Comparison of ENCODE assay signal across 9 mouse cellular contexts in genomic region chr13:35968131-35968718, GRCm38 (mm10). TPM values are rescaled to one million over a fixed set of nuclear protein-coding genes. Genes with fewer than 3 reads are reported as not detected.
A peak's percentile ranks its signal among the peaks of the same experiment; 100 is the strongest.
DNase-seq lines count a peak whose midpoint lies in the region; ATAC-seq lines count a peak whose summit lies in the region.
"Had no signal": no experiment of that assay in that cellular context is flagged by ENCODE, and none has a peak within 500 bp of the region (broad histone marks: within the 10 kb centered on the region; RNA-seq: fewer than 3 reads in every experiment).

No protein-coding gene starts in this region.

- 0 out of 2 replicates have a peak, but pooled peaks cover 3% of the 10 kb centered on the region for H3K27me3 ChIP-seq in heart, embryonic 15.5 days
- H3K27me3 ChIP-seq in limb, embryonic 12.5 days, result peaks cover 33% of the 10 kb centered on the region
- H3K27me3 ChIP-seq in neural tube, embryonic 15.5 days (replicated peaks), result peaks cover 36% of the 10 kb centered on the region

- H3K4me1 ChIP-seq in heart, embryonic 15.5 days (replicated peaks), result peaks cover 19% of the 10 kb centered on the region
- peaks cover 13% of the 10 kb centered on the region for H3K4me1 ChIP-seq in limb, embryonic 12.5 days (replicated peaks)
- peaks cover 21% of the 10 kb centered on the region for H3K4me1 ChIP-seq in neural tube, embryonic 15.5 days

- H3K9ac ChIP-seq in heart, embryonic 15.5 days, result peak overlapping the region; percentile 65
- peak overlapping the region; percentile 67 for H3K9ac ChIP-seq in limb, embryonic 12.5 days (replicated peaks)
- H3K9ac ChIP-seq in neural tube, embryonic 15.5 days (replicated peaks), result peak overlapping the region; percentile 38

- H3K4me2 ChIP-seq in heart, embryonic 15.5 days, result peak overlapping the region; percentile 99
- H3K4me2 ChIP-seq in limb, embryonic 12.5 days, result peak overlapping the region; percentile 96
- peak overlapping the region; percentile 100 for H3K4me2 ChIP-seq in neural tube, embryonic 15.5 days

- ATAC-seq in frontal cortex, adult (ENCODE audit: low TSS enrichment), result peak; percentile 58
- ATAC-seq in heart, embryonic 15.5 days (replicated peaks; ENCODE audit: insufficient number of reproducible peaks, insufficient read depth, low FRiP score, low read depth), result peak; percentile 42; the same call in 1 of the 2 replicates
- ATAC-seq in limb, embryonic 12.5 days (ENCODE audit: insufficient number of reproducible peaks, insufficient read depth, low FRiP score, low TSS enrichment, low read depth), result peak; percentile 39; the same call in 1 of the 2 replicates
- ATAC-seq in neural tube, embryonic 15.5 days (ENCODE audit: low FRiP score), result peak; percentile 48

- WGBS in heart, embryonic 15.5 days, result under 1% methylated on average over 38 of the region's 38 CpGs
- WGBS in limb, embryonic 12.5 days, result under 1% methylated on average over 38 of the region's 38 CpGs
- WGBS in neural tube, embryonic 15.5 days, result 0% methylated on average over 38 of the region's 38 CpGs

- no peaks in the 10 kb centered on the region for H3K9me3 ChIP-seq in heart, embryonic 15.5 days (replicated peaks)
- no peaks in the 10 kb centered on the region for H3K9me3 ChIP-seq in limb, embryonic 12.5 days
- no peaks in the 10 kb centered on the region for H3K9me3 ChIP-seq in neural tube, embryonic 15.5 days (replicated peaks)

- no peaks in the 10 kb centered on the region for H3K36me3 ChIP-seq in heart, embryonic 15.5 days
- no peaks in the 10 kb centered on the region for H3K36me3 ChIP-seq in limb, embryonic 12.5 days
- no peaks in the 10 kb centered on the region for H3K36me3 ChIP-seq in neural tube, embryonic 15.5 days

- peak overlapping the region; percentile 65 for H3K4me3 ChIP-seq in heart, embryonic 15.5 days
- H3K4me3 ChIP-seq in limb, embryonic 12.5 days (replicated peaks), result peak overlapping the region; percentile 63
- H3K4me3 ChIP-seq in neural tube, embryonic 15.5 days (replicated peaks), result peak overlapping the region; percentile 63

- peak overlapping the region; percentile 42 for H3K27ac ChIP-seq in heart, embryonic 15.5 days
- no peak overlapping the region for H3K27ac ChIP-seq in limb, embryonic 12.5 days
- no peak overlapping the region for H3K27ac ChIP-seq in neural tube, embryonic 15.5 days (replicated peaks)

- no peak for DNase-seq in frontal cortex, adult 2 months (ENCODE audit: extremely low spot score in 1 of 2, low spot score in 1 of 2)
- DNase-seq in thymus, postnatal 4 days, result peak; percentile 19
- DNase-seq in thymus, postnatal 36 days, result no peak
- DNase-seq in c-Kit-positive CD71-positive TER-119-positive erythroid progenitor cells, embryonic 14.5 days (ENCODE audit: low spot score), result no peak

RNA-seq across cellular contexts. Expression of gene Ppp1r3g, which starts 9.6 kb away (rescaled TPM):
- polyA plus RNA-seq in frontal cortex, adult 2 months (2012; rRNA removed), result 7.6 and 8.0 TPM in 2 replicates
- 4.9 and 5.1 TPM in 2 replicates for polyA plus RNA-seq in heart, embryonic 15.5 days (2015; fragmentation: Nextera tagmentation; extraction: Ambion mirVana)
- 1.6 and 1.9 TPM in 2 replicates for polyA plus RNA-seq in limb, embryonic 12.5 days (2016; fragmentation: Nextera tagmentation; extraction: Ambion mirVana)
- polyA plus RNA-seq in neural tube, embryonic 15.5 days (2015; fragmentation: Nextera tagmentation; extraction: Ambion mirVana), result 0.32 and 0.46 TPM in 2 replicates
- polyA plus RNA-seq: gonadal fat pad, adult 2 months had no signal
